Mouse (Mus musculus) brain, embryonic 14.5 days (tissue): Measurements from ENCODE around the gene Prkag2.

Experiments used
- CTCF ChIP-seq: fragments of 200-500 bp; IDR thresholded peaks from 2 replicates; pipeline ENCODE4 v1.5.1; 2012; ENCODE audit warnings: inconsistent platforms, mild to moderate bottlenecking, moderate library complexity, borderline replicate concordance; ENCODE audit not compliant: insufficient read depth, insufficient read length; ENCODE audit errors: extremely low read depth
- POLR2A ChIP-seq: fragments of 200-500 bp; IDR thresholded peaks from 2 replicates; pipeline ENCODE4 v1.6.1; 2012; ENCODE audit warnings: mild to moderate bottlenecking, inconsistent platforms, borderline replicate concordance; ENCODE audit not compliant: poor library complexity, insufficient read depth, insufficient read length, severe bottlenecking; ENCODE audit errors: extremely low read depth

GRCm38 (mm10) chr5:24861449-24861930 lies 239.0 kb downstream of the Prkag2 start:
- TF ChIP-seq CTCF (no peak), POLR2A (no peak)
